Mouse (Mus musculus) lung, embryonic 15.5 days (tissue): ENCODE data around the gene Olfr69. TPM values are rescaled to one million over a fixed set of nuclear protein-coding genes. Genes with fewer than 3 reads are reported as not detected.
"Not testable (repeated sequence)": the region's sequence is repeated elsewhere in the genome, so short reads cannot be mapped to it uniquely, and the experiment has no call there.

Source experiments
- ATAC-seq: fragments of 200-750 bp; cut with Nextera tagmentation; 2 replicates; pipeline ENCODE4 v1.8.0; 2017; ENCODE audit warnings: moderate number of reproducible peaks, borderline replicate concordance; ENCODE audit not compliant: low FRiP score, low TSS enrichment; ENCODE audit errors: extremely low read depth
- H3K27ac ChIP-seq: fragments of 300-500 bp; sonication (generic); 2 replicates; pipeline ENCODE4 v1.5.1; 2015; ENCODE audit warnings: moderate library complexity, mild to moderate bottlenecking, inconsistent platforms
- H3K27me3 ChIP-seq: fragments of 300-500 bp; sonication (generic); 2 replicates; pipeline ENCODE4 v1.6.1; 2015; ENCODE audit warnings: inconsistent platforms
- H3K36me3 ChIP-seq: fragments of 300-500 bp; sonication (generic); 2 replicates; pipeline ENCODE4 v1.6.1; 2015; ENCODE audit warnings: inconsistent platforms
- H3K4me1 ChIP-seq: fragments of 300-500 bp; sonication (generic); 2 replicates; pipeline ENCODE4 v1.6.1; 2015; ENCODE audit warnings: inconsistent platforms
- H3K4me2 ChIP-seq: fragments of 300-500 bp; sonication (generic); 2 replicates; pipeline ENCODE4 v1.6.1; 2015; ENCODE audit warnings: inconsistent platforms, mild to moderate bottlenecking, moderate library complexity
- H3K4me3 ChIP-seq: fragments of 300-500 bp; sonication (generic); 2 replicates; pipeline ENCODE4 v1.5.1; 2015; ENCODE audit warnings: mild to moderate bottlenecking, inconsistent platforms
- H3K9ac ChIP-seq: fragments of 300-500 bp; sonication (generic); 2 replicates; pipeline ENCODE4 v1.6.1; 2015; ENCODE audit warnings: inconsistent platforms
- H3K9me3 ChIP-seq: fragments of 300-500 bp; sonication (generic); 2 replicates; pipeline ENCODE4 v1.6.1; 2016; ENCODE audit warnings: inconsistent platforms
- whole genome bisulfite sequencing: fragments of 180-500 bp; shearing (Covaris S2); methylation state at CpG from one replicate; pipeline ENCODE4 v1.1.7; 2015; 5-methylcytosine and 5-hydroxymethylcytosine counted together
- polyA plus RNA-seq: library from polyadenylated mRNA; unstranded; fragments of >200 nt; fragmentation: Nextera tagmentation; extraction: Ambion mirVana; gene quantifications from 2 replicates; pipeline ENCODE4 v1.2.1, GENCODE M21; 2015

The Olfr69 gene
- polyA plus RNA-seq, result not detected in 2 replicates

DNA sequence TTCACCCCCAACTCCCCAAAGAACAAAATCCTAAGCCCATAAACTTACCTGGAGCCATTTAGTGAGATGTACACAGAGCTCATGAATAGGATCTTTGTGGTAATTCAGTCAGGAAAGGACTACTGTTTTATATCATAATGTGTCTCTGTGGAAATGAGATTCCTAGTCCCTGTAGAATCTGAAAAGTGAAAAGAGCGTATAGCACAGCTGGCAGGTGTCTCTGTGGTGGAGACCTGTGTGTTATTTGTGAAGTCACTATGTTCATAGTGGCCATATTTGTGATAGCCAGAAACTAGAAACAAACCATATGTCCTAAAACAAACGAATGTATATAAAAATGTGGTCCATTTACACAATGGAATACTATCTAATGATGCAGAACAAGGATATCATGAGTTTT lies at the start of gene Olfr69:
Olfr69 (minus strand) TSS at position 101 of the 400 bp plus-strand sequence.
- Histone ChIP-seq H3K27ac (no peak within 1 kb of the TSS), H3K4me1 (no peaks in the 10 kb centered on the region), H3K27me3 (no peaks in the 10 kb centered on the region), H3K4me2 (no peak within 1 kb of the TSS), H3K9ac (no peak within 1 kb of the TSS), H3K36me3 (no peaks in the 10 kb centered on the region), H3K9me3 (no peaks in the 10 kb centered on the region), H3K4me3 (no peak within 1 kb of the TSS)
- no peak for ATAC-seq
- 68% methylated on average over 2 of the region's 2 CpGs for WGBS

DNA sequence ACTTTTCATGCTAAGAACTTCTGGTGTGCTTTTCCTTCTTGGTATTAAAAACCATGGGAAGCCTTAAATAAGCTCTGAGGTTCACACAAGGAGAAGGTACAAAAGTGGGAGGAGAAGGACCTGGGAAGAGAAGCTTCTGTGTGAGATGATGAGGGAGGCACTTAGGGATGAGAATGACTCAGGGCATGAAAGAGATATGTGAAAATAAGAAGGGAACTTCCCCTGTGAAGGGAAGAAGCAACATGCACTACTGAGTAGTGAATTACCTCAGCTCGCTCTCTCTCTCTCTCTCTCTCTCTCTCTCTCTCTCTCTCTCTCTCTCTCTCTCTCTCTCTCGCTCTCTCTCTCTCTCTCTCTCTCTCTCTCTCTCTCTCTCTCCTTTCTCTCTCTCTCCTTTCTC lies 43.7 kb upstream of the Olfr69 start:
- whole genome bisulfite sequencing, result 100% methylated on average over 1 of the region's 2 CpGs
- not testable (repeated sequence) for ATAC-seq, H3K9me3 ChIP-seq, H3K27ac ChIP-seq, H3K4me1 ChIP-seq, H3K4me3 ChIP-seq, H3K27me3 ChIP-seq, H3K36me3 ChIP-seq, H3K9ac ChIP-seq, H3K4me2 ChIP-seq

DNA sequence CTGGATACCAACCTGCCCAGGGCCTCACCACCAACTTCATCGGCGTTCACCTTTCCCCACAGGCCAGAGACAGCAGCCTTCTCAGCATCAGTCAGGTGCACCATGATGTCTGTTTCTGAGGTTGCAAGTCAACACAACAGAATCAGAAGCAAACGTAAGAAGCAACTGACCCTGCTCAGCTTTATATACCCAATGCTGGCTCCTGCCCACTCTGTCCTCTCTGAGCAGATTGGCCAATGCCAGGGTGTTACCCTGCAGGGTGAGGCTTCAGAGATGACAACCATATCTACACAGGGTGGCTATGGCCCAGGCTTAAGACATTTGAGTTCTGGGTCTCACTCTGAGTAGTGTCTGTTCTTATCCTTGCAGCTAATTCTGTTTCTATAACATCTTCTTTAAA lies 42.4 kb upstream of the Olfr69 start, which contains the start of gene Hbb-bt:
Hbb-bt (minus strand) TSS at position 231 of the 400 bp plus-strand sequence.
- Histone ChIP-seq H3K27ac (no peak within 1 kb of the TSS), H3K4me3 (no peak within 1 kb of the TSS), H3K9me3 (no peaks in the 10 kb centered on the region), H3K36me3 (no peaks in the 10 kb centered on the region), H3K27me3 (no peaks in the 10 kb centered on the region), H3K4me1 (no peaks in the 10 kb centered on the region), H3K9ac (no peak within 1 kb of the TSS), H3K4me2 (no peak within 1 kb of the TSS)
- 88% methylated on average over 3 of the region's 3 CpGs for WGBS
- ATAC-seq, result peak; percentile 72; the same call in 1 of the 2 replicates

DNA sequence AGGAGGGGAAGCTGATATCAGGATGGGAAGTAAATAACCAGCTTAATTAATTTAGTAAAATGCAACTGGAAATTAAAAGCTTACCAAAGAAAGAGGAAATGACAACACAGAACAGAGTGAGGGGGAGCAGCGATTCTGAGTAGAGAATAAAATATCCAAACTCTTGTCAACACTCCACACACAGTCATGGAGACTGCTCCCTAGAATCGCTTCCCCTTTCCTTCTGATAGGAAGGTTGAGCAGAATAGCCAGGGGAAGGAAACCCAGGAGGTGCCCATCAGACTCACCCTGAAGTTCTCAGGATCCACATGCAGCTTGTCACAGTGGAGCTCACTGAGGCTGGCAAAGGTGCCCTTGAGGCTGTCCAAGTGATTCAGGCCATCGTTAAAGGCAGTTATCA lies 41.8 kb upstream of the Olfr69 start:
- not testable (repeated sequence) for H3K9me3 ChIP-seq, H3K4me3 ChIP-seq, H3K27me3 ChIP-seq, H3K27ac ChIP-seq, H3K4me1 ChIP-seq, H3K36me3 ChIP-seq, H3K4me2 ChIP-seq, H3K9ac ChIP-seq
- ATAC-seq, result peak; percentile 39; the same call in 1 of the 2 replicates
- no CpG with 5 or more reads among the region's 3 CpGs for WGBS

DNA sequence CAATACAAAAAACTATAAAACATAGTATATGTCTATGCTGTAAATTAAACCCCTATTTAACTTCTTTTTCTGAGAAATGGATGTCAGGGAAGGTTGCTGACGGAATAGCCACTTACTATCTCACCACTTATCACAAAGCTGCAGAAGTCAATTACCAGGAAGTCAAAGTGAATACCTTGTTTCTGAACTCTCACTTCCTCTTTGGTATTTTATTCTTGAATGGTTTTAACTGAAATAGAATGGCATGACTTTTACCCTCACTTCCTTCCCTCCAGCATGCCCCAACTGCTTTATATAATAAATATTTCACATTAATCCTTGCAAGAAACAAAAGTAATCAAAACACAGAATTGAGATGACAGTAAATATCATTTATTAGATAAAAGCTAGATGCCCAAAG lies 40.8 kb upstream of the Olfr69 start:
- Histone ChIP-seq H3K4me3 (no peak overlapping the region), H3K9ac (no peak overlapping the region), H3K27ac (no peak overlapping the region), H3K27me3 (no peaks in the 10 kb centered on the region), H3K4me1 (no peaks in the 10 kb centered on the region), H3K4me2 (no peak overlapping the region), H3K36me3 (no peaks in the 10 kb centered on the region), H3K9me3 (no peaks in the 10 kb centered on the region)
- 46% methylated on average over 1 of the region's 1 CpGs for WGBS
- no peak for ATAC-seq

DNA sequence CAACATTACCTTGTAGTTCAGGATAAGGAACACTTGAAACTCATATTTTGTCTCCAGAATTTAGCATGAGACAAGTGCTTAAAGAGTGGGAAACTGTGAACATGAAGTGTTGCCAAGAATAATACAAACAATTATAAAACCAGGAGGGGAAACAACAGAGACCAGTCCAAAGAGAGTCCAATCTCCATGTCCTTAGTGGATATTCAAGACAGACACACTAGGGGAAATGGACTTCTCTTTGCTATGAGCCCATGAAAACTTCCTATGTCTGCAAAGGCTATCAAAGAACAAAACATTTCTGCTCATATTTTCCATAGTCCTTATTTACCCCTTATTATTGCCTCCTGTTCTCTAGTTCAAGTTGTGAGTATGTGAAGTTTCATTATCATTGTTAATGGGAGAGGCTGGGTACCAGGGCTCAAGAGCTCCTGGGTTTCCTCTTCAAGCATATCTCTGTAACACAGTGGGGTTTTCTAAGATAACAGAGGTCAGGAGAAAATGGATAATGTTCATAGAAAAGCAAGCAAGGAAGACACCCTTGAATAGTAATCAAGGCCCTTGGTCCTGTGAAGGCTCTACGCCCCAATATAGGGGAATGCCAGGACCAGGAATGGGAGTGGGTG lies 39.9 kb upstream of the Olfr69 start:
- Histone ChIP-seq H3K27ac (no peak overlapping the region), H3K27me3 (no peaks in the 10 kb centered on the region), H3K9me3 (no peaks in the 10 kb centered on the region), H3K36me3 (no peaks in the 10 kb centered on the region), H3K4me2 (no peak overlapping the region), H3K4me3 (no peak overlapping the region), H3K9ac (no peak overlapping the region), H3K4me1 (no peaks in the 10 kb centered on the region)
- WGBS, result 84% methylated on average over 1 of the region's 1 CpGs
- no peak for ATAC-seq

DNA sequence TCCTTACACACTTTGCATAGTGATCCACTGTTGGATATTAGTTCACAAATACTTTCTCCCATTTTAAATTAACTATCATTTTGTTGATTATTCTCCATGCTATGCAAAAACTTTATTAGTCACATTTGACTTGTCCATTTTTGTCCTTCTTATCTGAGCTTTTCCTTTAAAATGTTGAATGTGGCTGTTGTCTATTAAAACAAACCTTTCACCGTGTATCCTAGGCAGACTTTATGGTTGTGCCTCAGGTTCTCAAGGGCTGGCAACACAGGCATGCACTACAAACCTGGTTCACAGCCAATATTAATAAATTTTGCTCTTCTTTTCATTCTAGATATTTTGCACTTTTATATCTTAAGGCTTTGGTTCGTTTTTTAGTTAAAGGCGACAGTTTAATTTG lies 39.4 kb upstream of the Olfr69 start:
- H3K4me2 ChIP-seq, result no peak overlapping the region
- H3K27me3 ChIP-seq, result no peaks in the 10 kb centered on the region
- WGBS, result 70% methylated on average over 3 of the region's 3 CpGs

DNA sequence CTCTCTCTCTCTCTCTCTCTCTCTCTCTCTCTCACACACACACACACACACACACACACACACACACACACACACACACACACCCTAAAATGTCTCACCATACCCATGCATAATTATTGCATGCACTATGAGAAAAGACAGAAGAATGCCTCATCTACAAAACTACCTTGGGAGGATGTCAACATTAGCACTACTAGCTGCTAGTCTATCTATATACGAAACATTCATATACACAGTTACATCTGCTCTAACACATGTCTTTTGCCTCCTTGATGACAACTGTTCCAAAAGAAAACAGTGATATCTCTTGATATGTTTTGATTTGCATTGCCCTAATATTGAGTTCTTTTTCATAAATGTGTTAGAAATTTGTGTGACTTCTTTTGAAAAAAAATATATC lies 38.9 kb upstream of the Olfr69 start:
- H3K4me1 ChIP-seq, result no peaks in the 10 kb centered on the region
- no peak overlapping the region for H3K27ac ChIP-seq
- no peaks in the 10 kb centered on the region for H3K27me3 ChIP-seq
- H3K4me2 ChIP-seq, result no peak overlapping the region
- H3K36me3 ChIP-seq, result no peaks in the 10 kb centered on the region
- no peak overlapping the region for H3K4me3 ChIP-seq
- no peak overlapping the region for H3K9ac ChIP-seq
- ATAC-seq, result no peak
- 71% methylated on average over 1 of the region's 1 CpGs for WGBS
- no peaks in the 10 kb centered on the region for H3K9me3 ChIP-seq

More for the DNA sequence above, 39.4 kb upstream of the Olfr69 start:
- Histone ChIP-seq H3K27ac (no peak overlapping the region), H3K4me1 (no peaks in the 10 kb centered on the region), H3K4me3 (no peak overlapping the region), H3K9me3 (no peaks in the 10 kb centered on the region), H3K9ac (no peak overlapping the region), H3K36me3 (no peaks in the 10 kb centered on the region)
- ATAC-seq, result no peak

DNA sequence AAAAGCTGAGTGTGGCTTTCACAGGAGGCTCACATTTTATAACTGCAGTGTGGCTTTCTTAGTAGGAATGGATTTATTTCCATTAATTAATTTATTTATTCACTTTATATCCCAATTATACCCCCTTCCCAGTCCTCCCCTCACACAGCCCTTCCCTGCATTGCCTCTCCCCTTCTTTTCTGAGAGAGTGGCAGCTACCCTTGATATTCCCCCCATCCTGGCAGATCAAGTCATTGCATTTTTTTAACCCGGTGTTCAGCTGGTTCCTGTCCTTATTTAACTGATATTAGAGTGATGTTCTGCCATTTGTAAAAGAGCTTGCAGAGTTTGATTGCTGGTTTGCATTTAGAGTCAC lies 38.4 kb upstream of the Olfr69 start:
- no peaks in the 10 kb centered on the region for H3K9me3 ChIP-seq
- H3K4me2 ChIP-seq, result no peak overlapping the region
- WGBS, result 48% methylated on average over 1 of the region's 1 CpGs
- no peaks in the 10 kb centered on the region for H3K4me1 ChIP-seq
- no peak overlapping the region for H3K9ac ChIP-seq
- no peaks in the 10 kb centered on the region for H3K27me3 ChIP-seq
- H3K27ac ChIP-seq, result no peak overlapping the region
- no peak overlapping the region for H3K4me3 ChIP-seq
- H3K36me3 ChIP-seq, result no peaks in the 10 kb centered on the region
- no peak for ATAC-seq

DNA sequence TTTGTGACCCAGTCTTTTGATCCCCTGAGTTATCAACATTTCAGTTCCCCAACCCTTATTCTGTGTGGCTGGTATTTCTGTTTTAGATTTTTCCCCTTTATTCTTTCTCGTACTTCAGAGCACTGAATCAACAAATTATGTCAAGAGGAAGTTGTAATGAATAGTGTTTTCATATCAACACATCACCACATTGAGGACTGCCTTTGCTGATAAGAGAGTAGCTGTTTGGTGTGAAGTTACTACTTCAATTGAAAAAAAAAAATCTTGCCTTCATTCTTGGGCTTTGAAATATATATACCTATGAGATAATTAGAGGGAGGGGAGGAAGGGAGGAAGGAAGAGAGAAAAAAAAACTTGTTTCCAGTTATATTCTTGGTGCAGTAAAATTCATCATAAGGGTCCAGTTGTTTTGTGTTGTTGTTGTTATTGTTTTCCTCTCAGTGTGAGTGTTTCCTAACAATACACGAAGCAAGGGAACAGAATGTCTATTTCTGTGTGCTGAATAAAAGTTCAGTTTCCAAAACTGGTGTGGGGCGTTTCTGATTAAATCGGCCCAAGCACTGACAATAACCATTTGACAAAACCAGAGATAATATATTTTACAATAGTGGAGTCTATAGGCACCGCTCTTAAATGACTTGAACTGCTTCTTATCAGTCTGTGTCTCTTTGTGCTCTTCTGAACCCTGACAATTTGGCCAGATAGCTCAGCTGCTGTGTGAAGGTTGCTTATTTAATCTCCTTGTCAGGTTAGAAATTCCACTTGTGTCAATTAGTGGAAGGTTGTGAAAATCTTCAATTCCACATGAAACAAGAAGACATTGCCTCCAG lies 37.8 kb upstream of the Olfr69 start:
- Histone ChIP-seq H3K4me2 (no peak overlapping the region), H3K36me3 (no peaks in the 10 kb centered on the region), H3K27me3 (no peaks in the 10 kb centered on the region), H3K4me3 (no peak overlapping the region), H3K9ac (no peak overlapping the region), H3K9me3 (no peaks in the 10 kb centered on the region), H3K27ac (no peak overlapping the region), H3K4me1 (no peaks in the 10 kb centered on the region)
- 43% methylated on average over 5 of the region's 5 CpGs for WGBS
- ATAC-seq, result no peak

DNA sequence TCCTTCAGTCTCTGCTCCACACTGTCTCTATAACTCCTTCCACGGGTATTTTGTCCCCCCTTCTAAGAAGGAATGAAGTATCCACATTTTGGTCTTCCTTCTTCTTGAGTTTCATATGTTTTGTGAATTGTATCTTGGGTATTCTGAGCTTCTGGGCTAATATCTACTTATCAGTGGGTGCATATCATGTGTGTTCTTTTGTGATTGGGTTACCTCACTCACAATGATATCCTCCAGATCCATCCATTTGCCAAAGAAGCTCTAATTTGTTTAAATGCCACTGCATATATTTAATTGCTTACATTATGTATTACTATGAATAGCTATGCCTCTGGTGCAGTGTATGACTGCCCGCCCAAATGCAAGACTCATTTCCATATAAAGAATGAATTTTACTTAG lies 36.7 kb upstream of the Olfr69 start:
- not testable (repeated sequence) for H3K9me3 ChIP-seq, H3K4me1 ChIP-seq, H3K4me3 ChIP-seq, H3K9ac ChIP-seq, H3K27ac ChIP-seq, H3K4me2 ChIP-seq, ATAC-seq, H3K27me3 ChIP-seq, H3K36me3 ChIP-seq
- 77% methylated on average over 2 of the region's 2 CpGs for WGBS

DNA sequence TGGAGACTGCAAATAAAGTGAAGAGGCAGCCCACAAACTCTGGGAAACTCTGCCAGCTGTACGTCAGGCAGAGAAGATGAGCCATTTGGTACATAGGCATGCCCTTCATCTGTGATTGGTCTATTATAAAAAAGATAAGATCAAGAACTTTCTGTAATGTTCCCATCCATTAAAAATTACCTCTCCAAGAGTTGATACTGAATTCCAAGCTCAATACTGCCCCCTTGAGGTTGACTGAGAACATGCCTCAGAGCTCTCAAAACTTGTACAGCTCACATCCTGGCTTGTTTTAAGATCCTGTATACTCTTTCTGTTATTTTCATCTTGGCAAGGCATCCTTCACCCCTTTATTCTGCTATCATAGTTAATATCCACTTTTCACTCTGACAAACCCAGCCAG lies 35.5 kb upstream of the Olfr69 start:
- WGBS, result 68% methylated on average over 1 of the region's 1 CpGs
- H3K27ac ChIP-seq, result no peak overlapping the region
- no peaks in the 10 kb centered on the region for H3K4me1 ChIP-seq
- no peaks in the 10 kb centered on the region for H3K9me3 ChIP-seq
- no peak overlapping the region for H3K4me2 ChIP-seq
- no peak for ATAC-seq
- H3K36me3 ChIP-seq, result no peaks in the 10 kb centered on the region
- no peaks in the 10 kb centered on the region for H3K27me3 ChIP-seq
- H3K4me3 ChIP-seq, result no peak overlapping the region
- H3K9ac ChIP-seq, result no peak overlapping the region
